Mouse (Mus musculus) CH12.LX (cell line): Measurements from ENCODE around the gene Styk1. TPM values are rescaled to one million over a fixed set of nuclear protein-coding genes. Genes with fewer than 3 reads are reported as not detected.

Source experiments
- DNase-seq: peaks from one replicate; pipeline ENCODE4 v3.0.0-alpha.2; 2013; ENCODE audit errors: extremely low read depth
- H3K27ac ChIP-seq: 2 replicates; pipeline ENCODE4 v1.5.1; 2012; ENCODE audit warnings: low read depth, mild to moderate bottlenecking, control low read depth, moderate library complexity; ENCODE audit not compliant: insufficient read depth
- H3K27me3 ChIP-seq: replicated peaks from 2 replicates; pipeline ENCODE3; 2012; ENCODE audit warnings: inconsistent platforms
- H3K36me3 ChIP-seq, 2 experiments: replicated peaks in 1 of 2; 2 replicates each; pipeline versions ENCODE3 to v1.6.1; 2012; ENCODE audit warnings: inconsistent platforms in 1 of 2, low read length in 1 of 2, mild to moderate bottlenecking in 1 of 2, mixed read lengths in 1 of 2, moderate library complexity in 1 of 2; ENCODE audit not compliant: control insufficient read depth in 1 of 2, insufficient read depth in 1 of 2
- H3K4me1 ChIP-seq, 2 experiments: 2 replicates each; pipeline ENCODE4 v1.6.1; 2012; ENCODE audit warnings: inconsistent platforms in 1 of 2, moderate library complexity in 1 of 2; ENCODE audit not compliant: insufficient read depth in 2 of 2, control insufficient read depth in 1 of 2
- H3K4me2 ChIP-seq: 2 replicates; pipeline ENCODE4 v1.6.1; 2012; ENCODE audit warnings: low read depth, mild to moderate bottlenecking, control low read depth; ENCODE audit not compliant: poor library complexity, insufficient read depth, severe bottlenecking
- H3K4me3 ChIP-seq, 3 experiments: fragments of 150-350 bp in 1 of 3; sonication (generic) in 1 of 3; replicated peaks in 1 of 3; 2 replicates each; pipeline versions ENCODE3 to v1.5.1; 2011 to 2012; ENCODE audit warnings: low read depth in 2 of 3, low read length in 2 of 3, mild to moderate bottlenecking in 2 of 3, moderate library complexity in 2 of 3, control low read depth in 1 of 3, improper control_type of control experiment in 1 of 3, inconsistent platforms in 1 of 3, mixed read lengths in 1 of 3; ENCODE audit not compliant: poor library complexity in 1 of 3
- H3K79me2 ChIP-seq: replicated peaks from 2 replicates; pipeline ENCODE4 v1.6.1; 2012; ENCODE audit warnings: mild to moderate bottlenecking, moderate library complexity; ENCODE audit not compliant: control insufficient read depth, poor library complexity, insufficient read depth, severe bottlenecking; ENCODE audit errors: extremely low read depth
- H3K9ac ChIP-seq: 2 replicates; pipeline ENCODE4 v1.6.1; 2012; ENCODE audit warnings: low read depth, mild to moderate bottlenecking, control low read depth, moderate library complexity; ENCODE audit not compliant: insufficient read depth
- H3K9me3 ChIP-seq: replicated peaks from 2 replicates; pipeline ENCODE3; 2012; ENCODE audit warnings: low read length, inconsistent platforms, mixed read lengths
- BHLHE40 ChIP-seq: IDR thresholded peaks from 2 replicates; pipeline ENCODE4 v1.6.1; 2011; ENCODE audit warnings: mild to moderate bottlenecking, low read depth, low read length, improper control_type of control experiment
- CHD1 ChIP-seq: IDR thresholded peaks from 2 replicates; pipeline ENCODE4 v1.6.1; 2012; ENCODE audit warnings: low read depth, low read length, improper control_type of control experiment, inconsistent platforms
- CHD2 ChIP-seq: IDR thresholded peaks from 2 replicates; pipeline ENCODE4 v1.6.1; 2011; ENCODE audit warnings: low read length, improper control_type of control experiment
- CTCF ChIP-seq, 2 experiments: IDR thresholded peaks in 1 of 2; conservative IDR thresholded peaks in 1 of 2; 2 replicates each; pipeline ENCODE4 v1.5.1; 2011 to 2012; ENCODE audit warnings: low read depth in 2 of 2, low read length in 2 of 2, improper control_type of control experiment in 1 of 2, inconsistent platforms in 1 of 2, mild to moderate bottlenecking in 1 of 2, moderate library complexity in 1 of 2
- E2F4 ChIP-seq: IDR thresholded peaks from 2 replicates; pipeline ENCODE4 v1.6.1; 2011; ENCODE audit warnings: low read depth, low read length, improper control_type of control experiment; ENCODE audit not compliant: insufficient replicate concordance
- ETS1 ChIP-seq: conservative IDR thresholded peaks from 2 replicates; pipeline ENCODE4 v1.6.1; 2012; ENCODE audit warnings: low read depth, mild to moderate bottlenecking, inconsistent platforms, low read length, improper control_type of control experiment, moderate library complexity
- GABPA ChIP-seq: IDR thresholded peaks from 2 replicates; pipeline ENCODE4 v1.6.1; 2012; ENCODE audit warnings: low read depth, low read length, improper control_type of control experiment, inconsistent platforms; ENCODE audit not compliant: insufficient replicate concordance
- HCFC1 ChIP-seq: IDR thresholded peaks from 2 replicates; pipeline ENCODE4 v1.6.1; 2012; ENCODE audit warnings: low read depth, mild to moderate bottlenecking, inconsistent platforms, low read length, improper control_type of control experiment
- IRF4 ChIP-seq: IDR thresholded peaks from 2 replicates; pipeline ENCODE4 v1.6.1; 2014; ENCODE audit warnings: low read depth, mild to moderate bottlenecking, inconsistent platforms, low read length, improper control_type of control experiment
- JUN ChIP-seq: IDR thresholded peaks from 2 replicates; pipeline ENCODE4 v1.6.1; 2011; ENCODE audit warnings: low read depth, mild to moderate bottlenecking, low read length, improper control_type of control experiment, moderate library complexity; ENCODE audit not compliant: insufficient read depth
- JUND ChIP-seq: conservative IDR thresholded peaks from 2 replicates; pipeline ENCODE4 v1.6.1; 2011; ENCODE audit warnings: low read depth, low read length, improper control_type of control experiment
- KAT2A ChIP-seq: IDR thresholded peaks from 2 replicates; pipeline ENCODE4 v1.6.1; 2012; ENCODE audit warnings: low read length, improper control_type of control experiment, inconsistent platforms; ENCODE audit not compliant: insufficient replicate concordance
- MAFK ChIP-seq: IDR thresholded peaks from 2 replicates; pipeline ENCODE4 v1.6.1; 2011; ENCODE audit warnings: low read length, improper control_type of control experiment; ENCODE audit not compliant: insufficient replicate concordance
- MAX ChIP-seq: IDR thresholded peaks from 2 replicates; pipeline ENCODE4 v1.6.1; 2011; ENCODE audit warnings: low read length, improper control_type of control experiment
- MEF2A ChIP-seq: IDR thresholded peaks from 2 replicates; pipeline ENCODE4 v1.6.1; 2014; ENCODE audit warnings: low read depth, mild to moderate bottlenecking, inconsistent platforms, low read length, improper control_type of control experiment, borderline replicate concordance
- MXI1 ChIP-seq: IDR thresholded peaks from 2 replicates; pipeline ENCODE4 v1.6.1; 2011; ENCODE audit warnings: mild to moderate bottlenecking, low read depth, low read length, improper control_type of control experiment
- NELFE ChIP-seq: IDR thresholded peaks from 2 replicates; pipeline ENCODE4 v1.6.1; 2011; ENCODE audit warnings: low read depth, low read length, improper control_type of control experiment
- NRF1 ChIP-seq: IDR thresholded peaks from 2 replicates; pipeline ENCODE4 v1.6.1; 2014; ENCODE audit warnings: low read depth, mild to moderate bottlenecking, inconsistent platforms, low read length, improper control_type of control experiment, moderate library complexity
- PAX5 ChIP-seq: IDR thresholded peaks from 2 replicates; pipeline ENCODE4 v1.6.1; 2012; ENCODE audit warnings: low read length, inconsistent platforms, mixed read lengths
- POLR2A ChIP-seq: IDR thresholded peaks from 2 replicates; pipeline ENCODE4 v1.6.1; 2011; ENCODE audit warnings: low read depth, mild to moderate bottlenecking, improper control_type of control experiment, low read length
- POLR2AphosphoS2 ChIP-seq: IDR thresholded peaks from 2 replicates; pipeline ENCODE4 v1.6.1; 2011; ENCODE audit warnings: low read depth, low read length, improper control_type of control experiment
- RAD21 ChIP-seq: IDR thresholded peaks from 2 replicates; pipeline ENCODE4 v1.6.1; 2011; ENCODE audit warnings: low read depth, mild to moderate bottlenecking, low read length, improper control_type of control experiment, moderate library complexity
- RCOR1 ChIP-seq: conservative IDR thresholded peaks from 2 replicates; pipeline ENCODE4 v1.6.1; 2012; ENCODE audit warnings: low read depth, mild to moderate bottlenecking, inconsistent platforms, low read length, improper control_type of control experiment
- SMC3 ChIP-seq: IDR thresholded peaks from 2 replicates; pipeline ENCODE4 v1.6.1; 2011; ENCODE audit warnings: low read depth, low read length, improper control_type of control experiment
- TBP ChIP-seq: conservative IDR thresholded peaks from 2 replicates; pipeline ENCODE4 v1.6.1; 2011; ENCODE audit warnings: low read depth, low read length, improper control_type of control experiment
- TCF12 ChIP-seq: IDR thresholded peaks from 2 replicates; pipeline ENCODE4 v1.6.1; 2014; ENCODE audit warnings: low read depth, mild to moderate bottlenecking, inconsistent platforms, low read length, improper control_type of control experiment
- UBTF ChIP-seq: IDR thresholded peaks from 2 replicates; pipeline ENCODE4 v1.6.1; 2012; ENCODE audit warnings: low read depth, mild to moderate bottlenecking, inconsistent platforms, low read length, improper control_type of control experiment, moderate library complexity
- USF1 ChIP-seq: IDR thresholded peaks from 2 replicates; pipeline ENCODE4 v1.6.1; 2014; ENCODE audit warnings: low read depth, mild to moderate bottlenecking, inconsistent platforms, low read length, improper control_type of control experiment
- USF2 ChIP-seq: conservative IDR thresholded peaks from 2 replicates; pipeline ENCODE4 v1.6.1; 2011; ENCODE audit warnings: low read depth, low read length, improper control_type of control experiment
- ZC3H11A ChIP-seq: IDR thresholded peaks from 2 replicates; pipeline ENCODE4 v1.6.1; 2012; ENCODE audit warnings: low read depth, mild to moderate bottlenecking, inconsistent platforms, low read length, improper control_type of control experiment
- ZMIZ1 ChIP-seq: IDR thresholded peaks from 2 replicates; pipeline ENCODE4 v1.6.1; 2012; ENCODE audit warnings: low read depth, mild to moderate bottlenecking, inconsistent platforms, low read length, improper control_type of control experiment
- ZNF384 ChIP-seq: IDR thresholded peaks from 2 replicates; pipeline ENCODE4 v1.6.1; 2012; ENCODE audit warnings: low read depth, low read length, improper control_type of control experiment, inconsistent platforms
- dilution Hi-C: fragments of 300-500 bp; cut with MboI; formaldehyde crosslinking; loops from 2 replicates; pipeline ENCODE4 v1.14.3; 2020; ENCODE audit warnings: low sequenced_read_pairs; ENCODE audit not compliant: extremely low pct_unique_long_range_greater_than_20kb, extremely low pct_ligation_motif_present
- in situ Hi-C: fragments of 300-500 bp; cut with MboI; formaldehyde crosslinking; loops from 3 replicates; pipeline ENCODE4 v1.14.3; 2019; ENCODE audit warnings: low sequenced_read_pairs, low pct_ligation_motif_present, low pct_unique_long_range_greater_than_20kb, mixed read lengths
- polyA plus RNA-seq: library from polyadenylated mRNA; unstranded; fragments of >175 nt; gene quantifications from 2 replicates; pipeline ENCODE4 v1.2.1, GENCODE M21; 2012; ENCODE audit warnings: low read depth; ENCODE audit not compliant: insufficient read length
- total RNA-seq, 2 experiments: library from RNA; depleted of rRNA; stranded (reverse); fragments of 300-350 nt in 1 of 2; fragments of >200 nt in 1 of 2; gene quantifications; 2 replicates each; pipeline ENCODE4 v1.2.3; 2012 to 2014

The Styk1 gene
- total and polyA plus RNA-seq, 3 experiments, result not detected

DNA sequence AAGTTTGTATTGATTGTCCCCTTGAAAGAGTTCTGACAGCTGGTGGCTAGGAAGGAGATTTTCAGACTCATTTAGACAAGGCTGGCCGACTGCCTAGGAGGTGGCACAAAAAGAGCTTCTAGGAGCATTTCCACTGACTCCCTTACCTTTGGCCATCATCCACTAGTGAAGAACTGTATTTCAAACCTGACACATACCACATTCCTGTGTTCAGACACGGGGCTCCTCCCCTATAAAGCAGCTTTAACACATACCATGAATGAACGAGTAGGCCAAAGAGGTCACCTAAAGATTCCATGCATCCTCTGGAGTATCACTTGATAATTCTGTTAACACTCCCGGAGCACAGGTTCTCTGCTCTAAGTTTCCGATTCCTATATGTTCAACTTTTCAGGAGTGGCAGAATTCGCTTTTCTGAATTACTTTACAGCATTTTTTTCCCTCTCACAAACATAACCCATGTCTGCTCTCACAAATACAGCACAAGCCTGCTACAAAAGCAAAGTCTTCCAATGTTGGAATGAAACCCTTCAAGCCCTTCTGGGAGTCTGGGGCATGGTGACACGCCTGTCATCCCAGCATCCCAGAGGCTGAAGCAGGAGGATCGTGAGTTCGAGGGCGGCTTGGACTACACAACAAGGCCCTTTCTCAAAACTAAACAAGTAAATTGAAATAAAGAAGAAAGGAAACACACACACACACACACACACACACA is 61.0 kb downstream of the Styk1 start:
- peak overlapping the region; percentile 74 to 88 (median 86) for H3K4me3 ChIP-seq
- dilution Hi-C loops, result no loop called here

DNA sequence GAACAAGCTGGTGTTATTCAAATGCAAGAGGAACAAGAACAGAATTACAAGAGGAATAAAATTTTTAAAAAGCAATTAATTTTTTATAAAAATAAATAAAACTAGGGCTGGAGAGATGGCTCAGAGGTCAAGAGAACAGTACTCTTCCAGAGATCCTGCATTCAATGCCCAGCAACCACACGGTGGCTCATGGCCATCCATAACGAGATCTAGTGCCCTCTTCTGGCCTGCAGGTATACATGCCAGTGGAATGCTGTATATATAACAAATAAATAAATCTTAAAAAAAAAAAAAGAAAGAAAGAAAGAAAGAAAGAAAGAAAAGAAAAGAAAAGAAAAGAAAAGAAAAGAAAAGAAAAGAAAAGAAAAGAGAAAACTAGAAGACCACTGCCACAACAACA is 63.0 kb downstream of the Styk1 start:
- DNase-seq, result peak; percentile 46
- H3K27me3 ChIP-seq, result no peaks in the 10 kb centered on the region
- H3K27ac ChIP-seq, result no peak overlapping the region
- H3K4me3 ChIP-seq, result no peak overlapping the region
- no peaks in the 10 kb centered on the region for H3K9me3 ChIP-seq
- no peak overlapping the region for H3K4me2 ChIP-seq
- H3K4me1 ChIP-seq, result peaks cover 3 to 8% of the 10 kb centered on the region in 2 experiments; a peak in 3 of 4 replicates
- dilution Hi-C loops (no loop called here), in situ Hi-C loops (no loop called here)
- H3K79me2 ChIP-seq, result peaks cover 2% of the 10 kb centered on the region; the same call in 1 of the 2 replicates
- no peak overlapping the region for H3K9ac ChIP-seq
- H3K36me3 ChIP-seq, result peaks cover 9 to 21% of the 10 kb centered on the region in 2 experiments
- TF ChIP-seq PAX5 (no peak), SMC3 (peak; percentile 48), JUN (no peak), NRF1 (no peak), MAFK (no peak), RAD21 (peak; percentile 38), MEF2A (no peak), ZC3H11A (no peak), ETS1 (no peak), UBTF (no peak), HCFC1 (no peak), GABPA (no peak), RCOR1 (no peak), ZNF384 (peak; percentile 62), CTCF (conservative IDR thresholded peaks at IDR 0.05 in 1 of 2, IDR thresholded peaks at IDR 0.05 in 1 of 2; ENCODE audit: low read depth in 2 of 2, low read length in 2 of 2) (peak in 1 of 2 experiments; percentile 79; a peak in 2 of 4 replicates), TBP (no peak), KAT2A (no peak), USF1 (no peak), USF2 (no peak), CHD1 (no peak), E2F4 (no peak), MXI1 (no peak), NELFE (no peak), POLR2A (no peak), TCF12 (no peak), BHLHE40 (no peak), POLR2AphosphoS2 (no peak), MAX (no peak), IRF4 (no peak), JUND (no peak), ZMIZ1 (no peak), CHD2 (no peak)

More for the DNA sequence above, 61.0 kb downstream of the Styk1 start:
- Histone ChIP-seq H3K36me3 (peaks cover 6 to 11% of the 10 kb centered on the region in 2 experiments), H3K27ac (no peak overlapping the region), H3K4me2 (peak overlapping the region; percentile 53), H3K79me2 (peaks cover 2% of the 10 kb centered on the region; the same call in 1 of the 2 replicates), H3K9me3 (no peaks in the 10 kb centered on the region), H3K27me3 (no peaks in the 10 kb centered on the region)
- peak; percentile 15 for DNase-seq
- in situ Hi-C loops, result no loop called here
- TF ChIP-seq CHD1, result peak; percentile 79; the same call in 1 of the 2 replicates
- no peak for TF ChIP-seq POLR2A
- TF ChIP-seq, all 38 proteins: peak for 1
- Histone ChIP-seq H3K9ac (peak overlapping the region; percentile 89), H3K4me1 (peaks cover 3 to 8% of the 10 kb centered on the region in 2 experiments; a peak in 3 of 4 replicates)
